Mouse (Mus musculus): ENCODE results near the gene Hyal1.

GRCm38 (mm10) chr9:107629901-107630425, 53.2 kb downstream of the Hyal1 start:
- TF ChIP-seq CTCF (IDR thresholded peaks at IDR 0.05; ENCODE audit: low read depth, low read length) = no peak
- no peak for TF ChIP-seq POLR2A (IDR thresholded peaks at IDR 0.05; ENCODE audit: borderline replicate concordance, low read depth, low read length)
